In the genomic region with DNA sequence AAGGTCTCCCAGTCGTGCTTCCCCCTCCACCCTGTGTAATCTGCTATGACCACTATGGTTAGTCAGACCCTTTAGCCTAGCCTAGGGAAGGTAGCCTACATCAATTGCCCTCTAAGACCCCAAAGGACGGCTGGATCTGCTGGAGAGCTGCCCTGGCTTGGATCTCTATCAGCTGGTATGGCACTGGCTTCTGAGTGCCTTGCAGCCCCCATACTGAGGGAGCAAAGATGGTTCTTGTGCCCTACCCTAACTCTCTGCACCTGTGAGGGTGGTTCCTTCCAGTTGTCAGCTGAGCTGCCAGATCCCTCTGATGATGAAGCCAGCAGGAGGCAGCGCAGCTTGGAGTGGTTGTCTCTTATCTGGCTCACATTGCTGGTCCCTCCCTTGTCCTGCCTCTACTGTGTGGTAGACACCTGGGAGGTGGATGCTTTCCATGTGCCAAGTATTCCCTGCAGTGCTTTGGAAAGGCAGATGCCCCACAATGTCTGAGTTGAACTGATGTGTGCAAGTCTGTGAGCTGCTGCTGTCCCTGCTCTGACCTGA, we compare ENCODE assay signal across 29 mouse cellular contexts. TPM values are rescaled to one million over a fixed set of nuclear protein-coding genes. Genes with fewer than 3 reads are reported as not detected.
A peak's percentile ranks its signal among the peaks of the same experiment; 100 is the strongest.
DNase-seq lines count a peak whose midpoint lies in the region; ATAC-seq and TF ChIP-seq lines count a peak whose summit lies in the region.
"Had no signal": no experiment of that assay in that cellular context is flagged by ENCODE, and none has a peak within 500 bp of the region (broad histone marks: within the 10 kb centered on the region; RNA-seq: fewer than 3 reads in every experiment).

No protein-coding gene starts in this region.

- no peaks in the 10 kb centered on the region for H3K9me3 ChIP-seq in hindbrain, postnatal 0 days (ENCODE audit: low read length)
- H3K9me3 ChIP-seq in hindbrain, embryonic 16.5 days (ENCODE audit: control insufficient read depth, low read length), result no peaks in the 10 kb centered on the region
- H3K9me3 ChIP-seq in liver, postnatal 0 days (ENCODE audit: low read length), result no peaks in the 10 kb centered on the region
- H3K9me3 ChIP-seq in liver, embryonic 11.5 days (ENCODE audit: control insufficient read depth, low read length), result no peaks in the 10 kb centered on the region
- no peaks in the 10 kb centered on the region for H3K9me3 ChIP-seq in MEL (replicated peaks; ENCODE audit: insufficient read depth, low read length)
- no peaks in the 10 kb centered on the region for H3K9me3 ChIP-seq in stomach, postnatal 0 days (ENCODE audit: control insufficient read depth, low read length)
- H3K9me3 ChIP-seq: embryonic facial prominence, embryonic 15.5 days; heart, embryonic 10.5 days; limb, embryonic 13.5 days; liver, embryonic 15.5 days; midbrain, embryonic 10.5 days had no signal

- no peak for TF ChIP-seq POLR2A in MEL (IDR thresholded peaks at IDR 0.05; ENCODE audit: control insufficient read depth in 1 of 2, insufficient read depth in 1 of 2, low read depth in 1 of 2, low read length in 2 of 2, poor library complexity in 1 of 2)

- no peak for DNase-seq in hindbrain, postnatal 0 days (ENCODE audit: low spot score)
- no peak for DNase-seq in liver, postnatal 0 days
- DNase-seq in liver, embryonic 11.5 days (ENCODE audit: low spot score), result no peak
- no peak for DNase-seq in MEL (ENCODE audit: low read depth, low spot score)
- DNase-seq in stomach, postnatal 0 days (ENCODE audit: low spot score), result no peak
- no peak for DNase-seq in adrenal gland, postnatal 10 days
- DNase-seq: B cell, adult 2 months; cerebellum, adult 11 months; cerebellum, postnatal 36 days; gastrocnemius, postnatal 10 days; heart, postnatal 4 days; kidney, adult 18-20 months; kidney, postnatal 10 days; layer of hippocampus, postnatal 36 days; lung, postnatal 4 days; right cerebral cortex, postnatal 25 days; thymus, postnatal 14 days had no signal

- no peak; the same call in 1 of the 2 replicates for TF ChIP-seq RAD21 in MEL (IDR thresholded peaks at IDR 0.05; ENCODE audit: low read depth, low read length)

- H3K27me3 ChIP-seq in hindbrain, postnatal 0 days (ENCODE audit: insufficient read depth, low read length), result no peaks in the 10 kb centered on the region
- H3K27me3 ChIP-seq in hindbrain, embryonic 16.5 days (replicated peaks; ENCODE audit: control insufficient read depth, insufficient read depth, low read length), result no peaks in the 10 kb centered on the region
- no peaks in the 10 kb centered on the region for H3K27me3 ChIP-seq in liver, postnatal 0 days (ENCODE audit: insufficient read depth, low read length)
- no peaks in the 10 kb centered on the region for H3K27me3 ChIP-seq in liver, embryonic 11.5 days (replicated peaks; ENCODE audit: control insufficient read depth, insufficient read depth, low read length)
- H3K27me3 ChIP-seq in MEL (ENCODE audit: control insufficient read depth in 1 of 2, insufficient read depth in 2 of 2, low read length in 2 of 2), result no peaks in the 10 kb centered on the region
- no peaks in the 10 kb centered on the region for H3K27me3 ChIP-seq in stomach, postnatal 0 days (ENCODE audit: control insufficient read depth, insufficient read depth, low read length)
- H3K27me3 ChIP-seq: embryonic facial prominence, embryonic 15.5 days; limb, embryonic 13.5 days; liver, embryonic 15.5 days had no signal

- H3K4me3 ChIP-seq in hindbrain, postnatal 0 days (ENCODE audit: low read length), result no peak overlapping the region
- no peak overlapping the region for H3K4me3 ChIP-seq in hindbrain, embryonic 16.5 days (ENCODE audit: low read length)
- H3K4me3 ChIP-seq in liver, postnatal 0 days (ENCODE audit: low read depth, low read length), result no peak overlapping the region
- no peak overlapping the region for H3K4me3 ChIP-seq in liver, embryonic 11.5 days (ENCODE audit: low read depth, low read length)
- no peak overlapping the region for H3K4me3 ChIP-seq in MEL (ENCODE audit: control insufficient read depth in 1 of 2, insufficient read depth in 1 of 2, low read depth in 2 of 2, low read length in 2 of 2)
- no peak overlapping the region for H3K4me3 ChIP-seq in stomach, postnatal 0 days (ENCODE audit: low read depth, low read length)
- H3K4me3 ChIP-seq: embryonic facial prominence, embryonic 15.5 days; heart, embryonic 10.5 days; limb, embryonic 13.5 days; liver, embryonic 15.5 days; midbrain, embryonic 10.5 days had no signal

- ATAC-seq in hindbrain, postnatal 0 days, result no peak
- ATAC-seq in hindbrain, embryonic 16.5 days, result no peak
- no peak for ATAC-seq in liver, postnatal 0 days
- ATAC-seq in liver, embryonic 11.5 days (replicated peaks; ENCODE audit: low FRiP score), result no peak
- ATAC-seq in stomach, postnatal 0 days (ENCODE audit: low FRiP score, low TSS enrichment), result no peak
- ATAC-seq: forebrain, embryonic 14.5 days had no signal

- H3K4me1 ChIP-seq in hindbrain, postnatal 0 days (ENCODE audit: insufficient read depth, low read length), result peaks cover 9% of the 10 kb centered on the region; the same call in 1 of the 2 replicates
- peaks cover 16% of the 10 kb centered on the region for H3K4me1 ChIP-seq in hindbrain, embryonic 16.5 days (ENCODE audit: control insufficient read depth, insufficient read depth, low read depth, low read length)
- no peaks in the 10 kb centered on the region for H3K4me1 ChIP-seq in liver, postnatal 0 days (ENCODE audit: insufficient read depth)
- no peaks in the 10 kb centered on the region for H3K4me1 ChIP-seq in liver, embryonic 11.5 days (replicated peaks; ENCODE audit: control insufficient read depth, insufficient read depth, low read length)
- no peaks in the 10 kb centered on the region for H3K4me1 ChIP-seq in MEL (ENCODE audit: control insufficient read depth in 1 of 2, insufficient read depth in 2 of 2, low read length in 2 of 2)
- H3K4me1 ChIP-seq in stomach, postnatal 0 days (replicated peaks; ENCODE audit: control insufficient read depth, insufficient read depth), result no peaks in the 10 kb centered on the region
- H3K4me1 ChIP-seq: embryonic facial prominence, embryonic 15.5 days; limb, embryonic 13.5 days; liver, embryonic 15.5 days had no signal

- H3K36me3 ChIP-seq in hindbrain, postnatal 0 days (ENCODE audit: insufficient read depth, low read length), result peaks cover 27% of the 10 kb centered on the region; the same call in 1 of the 2 replicates
- peaks cover 19% of the 10 kb centered on the region for H3K36me3 ChIP-seq in hindbrain, embryonic 16.5 days (ENCODE audit: control insufficient read depth, insufficient read depth, low read length)
- peaks cover 21% of the 10 kb centered on the region for H3K36me3 ChIP-seq in liver, postnatal 0 days (replicated peaks; ENCODE audit: insufficient read depth, low read length)
- H3K36me3 ChIP-seq in liver, embryonic 11.5 days (ENCODE audit: control insufficient read depth, insufficient read depth, low read length), result peaks cover 15% of the 10 kb centered on the region; the same call in 1 of the 2 replicates
- H3K36me3 ChIP-seq in MEL (ENCODE audit: control insufficient read depth in 1 of 2, insufficient read depth in 2 of 2, low read length in 2 of 2), result no peaks in the 10 kb centered on the region
- H3K36me3 ChIP-seq in stomach, postnatal 0 days (ENCODE audit: control insufficient read depth, insufficient read depth, low read length), result peaks cover 23% of the 10 kb centered on the region

- no peak for TF ChIP-seq EP300 in liver, postnatal 0 days (IDR thresholded peaks at IDR 0.05; ENCODE audit: low read depth)
- TF ChIP-seq EP300 in MEL (IDR thresholded peaks at IDR 0.05; ENCODE audit: low read depth in 1 of 2, low read length in 2 of 2), result no peak
- no peak for TF ChIP-seq EP300 in stomach, postnatal 0 days (optimal IDR thresholded peaks at IDR 0.05)

- H3K4me2 ChIP-seq in hindbrain, postnatal 0 days (ENCODE audit: low read depth, low read length), result no peak overlapping the region
- H3K4me2 ChIP-seq in hindbrain, embryonic 16.5 days (ENCODE audit: low read length), result no peak overlapping the region
- H3K4me2 ChIP-seq in liver, postnatal 0 days (ENCODE audit: low read depth, low read length), result no peak overlapping the region
- H3K4me2 ChIP-seq in liver, embryonic 11.5 days, result no peak overlapping the region
- no peak overlapping the region for H3K4me2 ChIP-seq in stomach, postnatal 0 days (replicated peaks; ENCODE audit: low read depth)
- H3K4me2 ChIP-seq: embryonic facial prominence, embryonic 15.5 days; limb, embryonic 13.5 days; liver, embryonic 15.5 days had no signal

- WGBS in hindbrain, postnatal 0 days, result 68% methylated on average over 3 of the region's 3 CpGs
- 80% methylated on average over 3 of the region's 3 CpGs for WGBS in hindbrain, embryonic 16.5 days
- WGBS in liver, postnatal 0 days (ENCODE audit: insufficient replicate concordance), result 58% methylated on average over 3 of the region's 3 CpGs
- WGBS in liver, embryonic 11.5 days, result 75% methylated on average over 3 of the region's 3 CpGs
- 83% methylated on average over 3 of the region's 3 CpGs for WGBS in stomach, postnatal 0 days

- TF ChIP-seq CTCF in hindbrain, postnatal 0 days (IDR thresholded peaks at IDR 0.05; ENCODE audit: low read depth), result no peak
- 0 out of 2 replicates have a peak, but pooled peaks have one; percentile 18 for TF ChIP-seq CTCF in liver, postnatal 0 days (IDR thresholded peaks at IDR 0.05; ENCODE audit: low read depth)
- peak in 2 of 3 experiments; percentile 34; a peak in 3 of 6 replicates for TF ChIP-seq CTCF in MEL (IDR thresholded peaks at IDR 0.05 in 2 of 3, conservative IDR thresholded peaks at IDR 0.05 in 1 of 3; ENCODE audit: control insufficient read depth in 1 of 3, insufficient read depth in 1 of 3, low read depth in 2 of 3, low read length in 3 of 3, poor library complexity in 1 of 3, severe bottlenecking in 1 of 3)
- peak; percentile 11; the same call in 1 of the 2 replicates for TF ChIP-seq CTCF in stomach, postnatal 0 days (IDR thresholded peaks at IDR 0.05; ENCODE audit: low read depth)

- H3K27ac ChIP-seq in hindbrain, postnatal 0 days, result peak overlapping the region; percentile 67; the same call in 1 of the 2 replicates
- H3K27ac ChIP-seq in hindbrain, embryonic 16.5 days (ENCODE audit: low read depth, low read length), result no peak overlapping the region; the same call in 1 of the 2 replicates
- H3K27ac ChIP-seq in liver, postnatal 0 days (ENCODE audit: low read depth), result no peak overlapping the region
- no peak overlapping the region for H3K27ac ChIP-seq in liver, embryonic 11.5 days (ENCODE audit: low read depth, low read length)
- H3K27ac ChIP-seq in MEL (ENCODE audit: control insufficient read depth, low read depth, low read length), result no peak overlapping the region
- no peak overlapping the region for H3K27ac ChIP-seq in stomach, postnatal 0 days (replicated peaks)
- H3K27ac ChIP-seq: embryonic facial prominence, embryonic 15.5 days; heart, embryonic 10.5 days; limb, embryonic 13.5 days; liver, embryonic 15.5 days; midbrain, embryonic 10.5 days had no signal

- H3K9ac ChIP-seq in hindbrain, postnatal 0 days (replicated peaks; ENCODE audit: low read length), result peak overlapping the region; percentile 21; the same call in 1 of the 2 replicates
- no peak overlapping the region for H3K9ac ChIP-seq in hindbrain, embryonic 16.5 days (ENCODE audit: low read depth, low read length)
- H3K9ac ChIP-seq in liver, postnatal 0 days (replicated peaks), result no peak overlapping the region
- H3K9ac ChIP-seq in liver, embryonic 11.5 days (ENCODE audit: low read depth, low read length), result no peak overlapping the region
- H3K9ac ChIP-seq in MEL (ENCODE audit: control insufficient read depth, low read depth, low read length, poor library complexity, severe bottlenecking), result no peak overlapping the region
- H3K9ac ChIP-seq in stomach, postnatal 0 days (ENCODE audit: low read length), result no peak overlapping the region
- H3K9ac ChIP-seq: embryonic facial prominence, embryonic 15.5 days; liver, embryonic 15.5 days had no signal

- H3K79me2 ChIP-seq in MEL (ENCODE audit: control insufficient read depth, insufficient read depth, low read length, poor library complexity), result no peaks in the 10 kb centered on the region

RNA-seq across cellular contexts. Expression of a gene that starts 33.4 kb away (rescaled TPM):
- total RNA-seq in hindbrain, postnatal 0 days (2014; rRNA removed), result 137 and 144 TPM in 2 replicates
- 42.5 and 42.6 TPM in 2 replicates for polyA plus RNA-seq in hindbrain, postnatal 0 days (2015; fragmentation: Nextera tagmentation; extraction: Ambion mirVana)
- polyA plus RNA-seq in hindbrain, embryonic 16.5 days (2015; fragmentation: Nextera tagmentation; extraction: Ambion mirVana), result 53.5 and 70.3 TPM in 2 replicates
- polyA plus RNA-seq in liver, postnatal 0 days (2015; fragmentation: Nextera tagmentation; extraction: Ambion mirVana), result 5.0 and 5.8 TPM in 2 replicates
- polyA plus RNA-seq in liver, embryonic 11.5 days (2014; fragmentation: Nextera tagmentation; extraction: Ambion mirVana), result 21.7 and 24.3 TPM in 2 replicates
- total RNA-seq in MEL (2012; rRNA removed), result 9.1 and 12.5 TPM in 2 replicates
- 10 to 100 TPM in 1 of 2 experiments, not detected in 1; 27.5 TPM for polyA plus RNA-seq in MEL (2012; ENCODE audit: insufficient read depth in 1 of 2, insufficient read length in 2 of 2, low read depth in 1 of 2, low replicate concordance in 2 of 2, missing spikeins in 1 of 2)
- 13.5 and 15.0 TPM in 2 replicates for polyA plus RNA-seq in stomach, postnatal 0 days (2015; fragmentation: Nextera tagmentation; extraction: Ambion mirVana)
- 10 to 100 TPM; 35.0 to 41.8 TPM for total RNA-seq in adrenal gland, postnatal 10 days (2021)

RNA-seq across cellular contexts. Expression of a gene that starts 56.1 kb away (rescaled TPM):
- 28.2 and 31.4 TPM in 2 replicates for total RNA-seq in hindbrain, postnatal 0 days (2014; rRNA removed)
- 18.8 and 20.5 TPM in 2 replicates for polyA plus RNA-seq in hindbrain, postnatal 0 days (2015; fragmentation: Nextera tagmentation; extraction: Ambion mirVana)
- polyA plus RNA-seq in hindbrain, embryonic 16.5 days (2015; fragmentation: Nextera tagmentation; extraction: Ambion mirVana), result 23.3 and 28.2 TPM in 2 replicates
- 37.8 and 43.5 TPM in 2 replicates for polyA plus RNA-seq in liver, postnatal 0 days (2015; fragmentation: Nextera tagmentation; extraction: Ambion mirVana)
- polyA plus RNA-seq in liver, embryonic 11.5 days (2014; fragmentation: Nextera tagmentation; extraction: Ambion mirVana), result 172 and 182 TPM in 2 replicates
- total RNA-seq in MEL (2012; rRNA removed), result 185 and 201 TPM in 2 replicates
- polyA plus RNA-seq in MEL (2012; ENCODE audit: insufficient read depth in 1 of 2, insufficient read length in 2 of 2, low read depth in 1 of 2, low replicate concordance in 2 of 2, missing spikeins in 1 of 2), result 100 to 1,000 TPM; 115 to 133 TPM
- polyA plus RNA-seq in stomach, postnatal 0 days (2015; fragmentation: Nextera tagmentation; extraction: Ambion mirVana), result 18.4 and 19.5 TPM in 2 replicates
- total RNA-seq in adrenal gland, postnatal 10 days (2021), result 10 to 100 TPM; 28.5 to 34.8 TPM

RNA-seq across cellular contexts. Expression of a gene that starts 59.2 kb away (rescaled TPM):
- total RNA-seq in hindbrain, postnatal 0 days (2014; rRNA removed), result not detected in 2 replicates
- not detected in 2 replicates for polyA plus RNA-seq in hindbrain, postnatal 0 days (2015; fragmentation: Nextera tagmentation; extraction: Ambion mirVana)
- not detected in 2 replicates for polyA plus RNA-seq in hindbrain, embryonic 16.5 days (2015; fragmentation: Nextera tagmentation; extraction: Ambion mirVana)
- polyA plus RNA-seq in liver, postnatal 0 days (2015; fragmentation: Nextera tagmentation; extraction: Ambion mirVana), result not detected in 2 replicates
- not detected in 2 replicates for polyA plus RNA-seq in liver, embryonic 11.5 days (2014; fragmentation: Nextera tagmentation; extraction: Ambion mirVana)
- total RNA-seq in MEL (2012; rRNA removed), result not detected in 2 replicates
- not detected for polyA plus RNA-seq in MEL (2012; ENCODE audit: insufficient read depth in 1 of 2, insufficient read length in 2 of 2, low read depth in 1 of 2, low replicate concordance in 2 of 2, missing spikeins in 1 of 2)
- polyA plus RNA-seq in stomach, postnatal 0 days (2015; fragmentation: Nextera tagmentation; extraction: Ambion mirVana), result not detected in 2 replicates
- total RNA-seq in adrenal gland, postnatal 10 days (2021), result not detected
- total RNA-seq: adrenal gland, postnatal 36 days; gastrocnemius, postnatal 10 days; granulocyte monocyte progenitor cell, adult 5-6 weeks; heart, postnatal 4 days; layer of hippocampus, adult 18-20 months; layer of hippocampus, postnatal 36 days; left cerebral cortex, postnatal 25 days had no signal
- polyA plus RNA-seq: embryonic facial prominence, embryonic 15.5 days; forebrain, embryonic 14.5 days; heart, embryonic 10.5 days; limb, embryonic 13.5 days; liver, embryonic 15.5 days; lung, embryonic 16.5 days; midbrain, embryonic 10.5 days had no signal
